In genomic region chr14:57555471-57556070, GRCm38 (mm10) we compare ENCODE assay signal across 20 mouse cellular contexts. TPM values are rescaled to one million over a fixed set of nuclear protein-coding genes. Genes with fewer than 3 reads are reported as not detected.
A peak's percentile ranks its signal among the peaks of the same experiment; 100 is the strongest.
DNase-seq lines count a peak whose midpoint lies in the region; ATAC-seq and TF ChIP-seq lines count a peak whose summit lies in the region.
"Had no signal": no experiment of that assay in that cellular context is flagged by ENCODE, and none has a peak within 500 bp of the region (broad histone marks: within the 10 kb centered on the region; RNA-seq: fewer than 3 reads in every experiment).

No protein-coding gene starts in this region.

- TF ChIP-seq CTCF in left cerebral cortex, adult 2 months (IDR thresholded peaks at IDR 0.05) = no peak

- H3K9me3 ChIP-seq in embryonic facial prominence, embryonic 13.5 days = no peaks in the 10 kb centered on the region
- no peaks in the 10 kb centered on the region for H3K9me3 ChIP-seq in embryonic facial prominence, embryonic 10.5 days
- no peaks in the 10 kb centered on the region for H3K9me3 ChIP-seq in heart, embryonic 11.5 days (replicated peaks; ENCODE audit: control insufficient read depth, low read length)
- H3K9me3 ChIP-seq: forebrain, embryonic 12.5 days; G1E; heart, embryonic 13.5 days; hindbrain, embryonic 15.5 days had no signal

- H3K4me1 ChIP-seq in embryonic facial prominence, embryonic 13.5 days = no peaks in the 10 kb centered on the region
- H3K4me1 ChIP-seq in embryonic facial prominence, embryonic 10.5 days = no peaks in the 10 kb centered on the region
- H3K4me1 ChIP-seq in heart, embryonic 11.5 days (ENCODE audit: control insufficient read depth, insufficient read depth, low read length) = no peaks in the 10 kb centered on the region
- H3K4me1 ChIP-seq: forebrain, embryonic 12.5 days; heart, embryonic 13.5 days; hindbrain, embryonic 15.5 days had no signal

- H3K36me3 ChIP-seq in embryonic facial prominence, embryonic 13.5 days = peaks cover 5% of the 10 kb centered on the region; the same call in 1 of the 2 replicates
- H3K36me3 ChIP-seq in embryonic facial prominence, embryonic 10.5 days (replicated peaks) = peaks cover 20% of the 10 kb centered on the region
- H3K36me3 ChIP-seq in heart, embryonic 11.5 days (ENCODE audit: control insufficient read depth, insufficient read depth, low read length) = no peaks in the 10 kb centered on the region

- no peak overlapping the region for H3K27ac ChIP-seq in embryonic facial prominence, embryonic 13.5 days
- no peak overlapping the region for H3K27ac ChIP-seq in embryonic facial prominence, embryonic 10.5 days (replicated peaks)
- H3K27ac ChIP-seq in heart, embryonic 11.5 days (ENCODE audit: low read depth, low read length) = no peak overlapping the region
- no peak overlapping the region for H3K27ac ChIP-seq in left cerebral cortex, adult 2 months
- H3K27ac ChIP-seq: forebrain, embryonic 12.5 days; heart, embryonic 13.5 days; hindbrain, embryonic 15.5 days had no signal

- ATAC-seq in cerebellum, adult (ENCODE audit: insufficient number of reproducible peaks, low FRiP score, low TSS enrichment) = peak; percentile 82
- ATAC-seq in embryonic facial prominence, embryonic 13.5 days (ENCODE audit: insufficient number of reproducible peaks, insufficient read depth, low FRiP score, low TSS enrichment, low read depth) = no peak
- no peak for ATAC-seq in heart, embryonic 11.5 days (replicated peaks; ENCODE audit: insufficient number of reproducible peaks, low FRiP score, low TSS enrichment)
- ATAC-seq: CD4-positive, CD25-positive, alpha-beta regulatory T cell, adult 4 months; forebrain, postnatal 0 days; intestine, embryonic 16.5 days had no signal

- intact Hi-C loops in left cerebral cortex, adult 2 months (cut with DNase I) = no loop called here

- no peaks in the 10 kb centered on the region for H3K27me3 ChIP-seq in embryonic facial prominence, embryonic 13.5 days
- no peaks in the 10 kb centered on the region for H3K27me3 ChIP-seq in embryonic facial prominence, embryonic 10.5 days (replicated peaks; ENCODE audit: low read depth, poor library complexity, severe bottlenecking)
- no peaks in the 10 kb centered on the region for H3K27me3 ChIP-seq in heart, embryonic 11.5 days (ENCODE audit: control insufficient read depth, insufficient read depth, low read length)
- H3K27me3 ChIP-seq: forebrain, embryonic 12.5 days; heart, embryonic 13.5 days; hindbrain, embryonic 15.5 days had no signal

- WGBS in embryonic facial prominence, embryonic 13.5 days = 78% methylated on average over 7 of the region's 7 CpGs
- 81% methylated on average over 7 of the region's 7 CpGs for WGBS in embryonic facial prominence, embryonic 10.5 days
- 82% methylated on average over 7 of the region's 7 CpGs for WGBS in heart, embryonic 11.5 days (ENCODE audit: insufficient replicate concordance)

- 0 out of 2 replicates have a peak overlapping the region, but pooled peaks have one; percentile 16 for H3K9ac ChIP-seq in embryonic facial prominence, embryonic 13.5 days
- no peak overlapping the region for H3K9ac ChIP-seq in heart, embryonic 11.5 days (ENCODE audit: low read depth, low read length)
- H3K9ac ChIP-seq: forebrain, embryonic 12.5 days; forebrain, postnatal 0 days; heart, embryonic 13.5 days; hindbrain, embryonic 15.5 days had no signal

- no peak overlapping the region for H3K4me2 ChIP-seq in embryonic facial prominence, embryonic 13.5 days
- H3K4me2 ChIP-seq in heart, embryonic 11.5 days = no peak overlapping the region
- H3K4me2 ChIP-seq: forebrain, embryonic 12.5 days; heart, embryonic 13.5 days; hindbrain, embryonic 15.5 days had no signal

- DNase-seq in cerebellum, adult 11-12 months = no peak
- no peak for DNase-seq in embryonic facial prominence, embryonic 10.5 days (ENCODE audit: low spot score)
- DNase-seq in heart, adult 11 months = peak; percentile 45
- DNase-seq in cerebellum, postnatal 14 days = peak; percentile 52 to 63
- no peak for DNase-seq in left cerebral cortex, adult 2 months (ENCODE audit: extremely low spot score in 1 of 2, low spot score in 2 of 2)
- DNase-seq: adrenal gland, adult 8-10 months; adrenal gland, postnatal 36 days; B cell, adult 2 months; forebrain, postnatal 0 days; heart, postnatal 36 days; kidney, adult 2 months had no signal

- no peak overlapping the region for H3K4me3 ChIP-seq in embryonic facial prominence, embryonic 13.5 days
- no peak overlapping the region for H3K4me3 ChIP-seq in embryonic facial prominence, embryonic 10.5 days
- H3K4me3 ChIP-seq in heart, embryonic 11.5 days (ENCODE audit: low read depth, low read length) = no peak overlapping the region
- H3K4me3 ChIP-seq in left cerebral cortex, adult 2 months = no peak overlapping the region
- H3K4me3 ChIP-seq: forebrain, embryonic 12.5 days; heart, embryonic 13.5 days; hindbrain, embryonic 15.5 days had no signal

RNA-seq across cellular contexts. Expression of gene Eef1akmt1, which starts 15.8 kb away (rescaled TPM):
- 100 and 108 TPM in 2 replicates for polyA plus RNA-seq in embryonic facial prominence, embryonic 13.5 days (2015; fragmentation: Nextera tagmentation; extraction: Ambion mirVana)
- polyA plus RNA-seq in embryonic facial prominence, embryonic 10.5 days (2016; fragmentation: Nextera tagmentation; extraction: Ambion mirVana) = 107 and 112 TPM in 2 replicates
- polyA plus RNA-seq in heart, embryonic 11.5 days (2014; fragmentation: Nextera tagmentation; extraction: Ambion mirVana) = 61.2 and 71.6 TPM in 2 replicates
- 10 to 100 TPM; 30.7 to 38.0 TPM for total RNA-seq in left cerebral cortex, adult 2 months (2021)

RNA-seq across cellular contexts. Expression of gene Il17d, which starts 31.0 kb away (rescaled TPM):
- 3.5 and 4.5 TPM in 2 replicates for polyA plus RNA-seq in embryonic facial prominence, embryonic 13.5 days (2015; fragmentation: Nextera tagmentation; extraction: Ambion mirVana)
- polyA plus RNA-seq in embryonic facial prominence, embryonic 10.5 days (2016; fragmentation: Nextera tagmentation; extraction: Ambion mirVana) = 0.77 and 0.91 TPM in 2 replicates
- polyA plus RNA-seq in heart, embryonic 11.5 days (2014; fragmentation: Nextera tagmentation; extraction: Ambion mirVana) = 0.45 and 0.49 TPM in 2 replicates
- total RNA-seq in left cerebral cortex, adult 2 months (2021) = 10 to 100 TPM; 15.4 to 17.7 TPM
- total RNA-seq: G1E had no signal
- polyA plus RNA-seq: CD4-positive, CD25-positive, alpha-beta regulatory T cell, adult 4 months had no signal

Comparison
In these comparisons a context has a peak if more than half of its experiments do, and no peak if none do; other contexts are left out.
1. DNase-seq: peak in heart, adult 11 months (single experiment) and cerebellum, postnatal 14 days (2 of 2); none in cerebellum, adult 11-12 months (single experiment), embryonic facial prominence, embryonic 10.5 days (single experiment) and left cerebral cortex, adult 2 months (0 of 2).